Mouse (Mus musculus) embryonic stem cell, embryonic (primary cell): Measurements from ENCODE around the gene Prdx5.

Source experiments
- CTCF ChIA-PET, 4 experiments: fragments of 300-600 bp in 2 of 4; fragments of 350-600 bp in 2 of 4; sonication (Branson Sonifier 250); formaldehyde crosslinking; loops; one replicate each; lab custom pipeline; 2022; ENCODE audit warnings: inconsistent platforms in 2 of 4; lab: Charles Lee
- POLR2A ChIA-PET, 4 experiments: fragments of 300-600 bp in 2 of 4; fragments of 350-600 bp in 2 of 4; sonication (Branson Sonifier 250); formaldehyde crosslinking; loops; one replicate each; lab custom pipeline; 2022; ENCODE audit warnings: antibody characterized with exemption in 4 of 4, inconsistent platforms in 1 of 4; lab: Charles Lee

The Prdx5 gene

GRCm38 (mm10) chr19:6893731-6894451 is 16.0 kb downstream of the Prdx5 start:
- CTCF ChIA-PET, result no interaction called here

GRCm38 (mm10) chr19:6892512-6892911 is 17.4 kb downstream of the Prdx5 start:
- POLR2A ChIA-PET, result no interaction called here
- CTCF ChIA-PET, result no interaction called here

More at GRCm38 (mm10) chr19:6893731-6894451, 16.0 kb downstream of the Prdx5 start:
- POLR2A ChIA-PET, result interaction anchor here in 2 of 4 experiments (0.6 to 1.1 kb wide), 10 partner anchors 9 to 918 kb away, joined by 3 to 6 read pairs (median 4); partner anchors contain the start of genes Trmt112 (in 2 of the 2), Bad (in 1 of the 2) and Esrra (in 1 of the 2)

GRCm38 (mm10) chr19:6877965-6878364 is 31.9 kb downstream of the Prdx5 start:
- ChIA-PET CTCF (interaction anchor here (0.6 to 1.5 kb wide), 8 partner anchors 8 to 194 kb away, joined by 3 to 8 read pairs (median 3); partner anchors contain the start of gene Ccdc88b (in 1 of the 4)), POLR2A (interaction anchor here in 2 of 4 experiments (0.7 to 1.2 kb wide), 3 partner anchors 63 to 119 kb away, joined by 3 to 11 read pairs (median 3); partner anchors contain the start of gene Gpr137 (in 1 of the 2))

GRCm38 (mm10) chr19:6876799-6877198 is 33.1 kb downstream of the Prdx5 start:
- ChIA-PET CTCF (no interaction called here), POLR2A (no interaction called here)

- ChIA-PET CTCF (no interaction called here), POLR2A (interaction anchor here in 3 of 4 experiments (0.6 to 1.8 kb wide), 4 partner anchors 10 to 478 kb away, joined by 3 to 4 read pairs (median 4); partner anchors contain the start of genes Prdx5 (in 1 of the 3) and Trmt112 (in 1 of the 3))
Measured at GRCm38 (mm10) chr19:6875834-6876233, 34.1 kb downstream of the Prdx5 start.

- POLR2A ChIA-PET, result interaction anchor here in 3 of 4 experiments (0.6 to 1.8 kb wide), 7 partner anchors 9 to 509 kb away, joined by 3 to 5 read pairs (median 4); partner anchors contain the start of gene Stip1 (in 1 of the 3)
- CTCF ChIA-PET, result interaction anchor here in 3 of 4 experiments (0.5 to 1.5 kb wide), 4 partner anchors 18 to 382 kb away, joined by 3 to 7 read pairs (median 4); no protein-coding TSS in a partner anchor
Measured at GRCm38 (mm10) chr19:6874257-6874656, 35.6 kb downstream of the Prdx5 start.

- ChIA-PET CTCF (interaction anchor here in 1 of 4 experiments (1.4 kb wide), 1 partner anchor 381 kb away, joined by 4 read pairs; no protein-coding TSS in a partner anchor), POLR2A (interaction anchor here in 3 of 4 experiments (1.0 to 1.3 kb wide), 4 partner anchors 55 to 227 kb away, joined by 3 to 4 read pairs (median 4); no protein-coding TSS in a partner anchor)
Measured at GRCm38 (mm10) chr19:6872701-6873100, 37.2 kb downstream of the Prdx5 start.

- ChIA-PET POLR2A (interaction anchor here (0.6 to 1.4 kb wide), 13 partner anchors 10 to 226 kb away, joined by 3 to 6 read pairs (median 3); partner anchors contain the start of genes Trmt112 (in 2 of the 4) and Prdx5 (in 1 of the 4)), CTCF (interaction anchor here (0.5 to 1.5 kb wide), 27 partner anchors 11 to 1299 kb away, joined by 3 to 8 read pairs (median 4); partner anchors contain the start of genes Esrra (in 2 of the 4), Bad (in 1 of the 4) and Gpr137 (in 1 of the 4))
Measured at GRCm38 (mm10) chr19:6871574-6872271, 38.2 kb downstream of the Prdx5 start.

GRCm38 (mm10) chr19:6869355-6869754 is 40.6 kb downstream of the Prdx5 start:
- CTCF ChIA-PET, result interaction anchor here in 2 of 4 experiments (0.7 to 1.1 kb wide), 3 partner anchors 9 to 51 kb away, joined by 3 to 5 read pairs (median 5); no protein-coding TSS in a partner anchor
- POLR2A ChIA-PET, result interaction anchor here in 3 of 4 experiments (0.5 to 1.7 kb wide), 6 partner anchors 13 to 531 kb away, joined by 3 to 7 read pairs (median 3); no protein-coding TSS in a partner anchor

- POLR2A ChIA-PET, result interaction anchor here in 1 of 4 experiments (1.0 kb wide), 1 partner anchor 49 kb away, joined by 3 read pairs; the partner anchor contains the start of gene Prdx5
- CTCF ChIA-PET, result interaction anchor here in 1 of 4 experiments (1.8 kb wide), 1 partner anchor 11 kb away, joined by 6 read pairs; no protein-coding TSS in a partner anchor
Measured at GRCm38 (mm10) chr19:6861451-6861850, 48.5 kb downstream of the Prdx5 start.

- ChIA-PET POLR2A (interaction anchor here in 1 of 4 experiments (1.0 kb wide), 1 partner anchor 49 kb away, joined by 3 read pairs; the partner anchor contains the start of gene Prdx5), CTCF (interaction anchor here in 2 of 4 experiments (0.5 to 1.8 kb wide), 3 partner anchors 10 to 519 kb away, joined by 3 to 6 read pairs (median 3); no protein-coding TSS in a partner anchor)
Measured at GRCm38 (mm10) chr19:6860706-6861105, 49.2 kb downstream of the Prdx5 start.

- CTCF ChIA-PET, result interaction anchor here in 1 of 4 experiments (1.8 kb wide), 1 partner anchor 9 kb away, joined by 6 read pairs; no protein-coding TSS in a partner anchor
Measured at GRCm38 (mm10) chr19:6859971-6860370, 49.9 kb downstream of the Prdx5 start.

GRCm38 (mm10) chr19:6859032-6859651 is 50.8 kb downstream of the Prdx5 start:
- ChIA-PET CTCF (no interaction called here), POLR2A (interaction anchor here in 1 of 4 experiments (1.1 to 1.3 kb wide), 2 partner anchors 18 to 174 kb away, joined by 3 read pairs; partner anchors contain the start of gene Rps6ka4)

More at GRCm38 (mm10) chr19:6859971-6860370, 49.9 kb downstream of the Prdx5 start:
- POLR2A ChIA-PET, result no interaction called here

GRCm38 (mm10) chr19:6858031-6858430 is 51.9 kb downstream of the Prdx5 start, which contains the start of gene Ccdc88b:
Gene Ccdc88b, minus strand, starts transcription at chr19:6858211.
- POLR2A ChIA-PET, result interaction anchor here in 3 of 4 experiments (0.6 to 2.9 kb wide), 4 partner anchors 10 to 173 kb away, joined by 3 to 7 read pairs (median 4); no protein-coding TSS in a partner anchor
- CTCF ChIA-PET, result interaction anchor here in 3 of 4 experiments (0.5 to 0.6 kb wide), 3 partner anchors 20 to 398 kb away, joined by 3 read pairs; no protein-coding TSS in a partner anchor

- CTCF ChIA-PET, result interaction anchor here (0.6 to 1.5 kb wide), 9 partner anchors 8 to 397 kb away, joined by 3 to 7 read pairs (median 4); no protein-coding TSS in a partner anchor
- POLR2A ChIA-PET, result interaction anchor here in 3 of 4 experiments (0.6 to 2.9 kb wide), 7 partner anchors 10 to 355 kb away, joined by 3 to 7 read pairs (median 3); no protein-coding TSS in a partner anchor
Measured at GRCm38 (mm10) chr19:6857391-6858005, 52.4 kb downstream of the Prdx5 start.

GRCm38 (mm10) chr19:6857003-6857360 is 52.9 kb downstream of the Prdx5 start:
- ChIA-PET CTCF (interaction anchor here in 3 of 4 experiments (0.7 to 1.5 kb wide), 9 partner anchors 9 to 188 kb away, joined by 3 to 7 read pairs (median 4); no protein-coding TSS in a partner anchor), POLR2A (interaction anchor here in 3 of 4 experiments (0.7 to 2.9 kb wide), 7 partner anchors 9 to 355 kb away, joined by 3 to 7 read pairs (median 3); no protein-coding TSS in a partner anchor)
